Mouse (Mus musculus): ENCODE measurements around the gene Eogt.

Gene Eogt

DNA sequence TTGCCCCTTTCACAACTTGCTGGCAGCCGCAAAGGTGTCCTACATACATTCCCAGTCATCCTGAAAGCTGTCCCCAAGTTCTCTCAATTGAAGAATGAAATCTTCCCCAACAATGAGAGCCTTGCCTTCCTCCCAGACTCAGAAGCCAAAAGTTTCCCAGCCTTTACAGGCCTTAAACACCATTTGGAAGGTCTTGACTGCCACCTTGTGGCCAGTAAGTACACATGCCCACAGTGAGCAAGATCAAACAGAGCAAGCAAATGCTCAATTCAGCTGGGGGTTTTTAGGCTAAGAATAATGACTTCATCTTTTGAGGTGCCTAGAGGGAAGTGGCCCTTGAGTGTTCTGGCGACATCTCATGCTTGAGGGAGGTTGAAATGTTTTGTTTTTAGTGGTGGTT is 42.2 kb downstream of the Eogt start:
- ATAC-seq (ENCODE audit: insufficient number of reproducible peaks, low FRiP score, low TSS enrichment): peak; percentile 65

DNA sequence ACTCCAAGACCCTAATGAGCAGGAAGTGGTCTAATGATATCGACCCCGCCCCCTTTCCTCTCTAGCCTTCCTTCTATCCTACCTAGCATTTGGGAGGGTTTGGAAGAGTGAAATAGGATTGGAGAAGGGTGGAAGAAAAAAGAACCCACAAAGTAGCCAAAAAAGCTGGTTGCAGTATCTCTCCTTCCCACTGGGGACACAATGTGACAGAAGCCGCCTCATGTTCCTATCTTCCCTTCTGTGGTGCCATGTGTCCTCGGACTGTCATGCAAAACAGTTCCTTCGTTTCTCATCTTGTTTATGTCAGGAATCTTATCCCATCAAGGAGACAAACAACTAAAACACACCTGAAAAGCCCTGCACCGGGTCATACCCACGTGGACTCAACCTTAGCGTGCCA is 42.9 kb downstream of the Eogt start:
- no peak for ATAC-seq (ENCODE audit: insufficient number of reproducible peaks, low FRiP score, low TSS enrichment)

DNA sequence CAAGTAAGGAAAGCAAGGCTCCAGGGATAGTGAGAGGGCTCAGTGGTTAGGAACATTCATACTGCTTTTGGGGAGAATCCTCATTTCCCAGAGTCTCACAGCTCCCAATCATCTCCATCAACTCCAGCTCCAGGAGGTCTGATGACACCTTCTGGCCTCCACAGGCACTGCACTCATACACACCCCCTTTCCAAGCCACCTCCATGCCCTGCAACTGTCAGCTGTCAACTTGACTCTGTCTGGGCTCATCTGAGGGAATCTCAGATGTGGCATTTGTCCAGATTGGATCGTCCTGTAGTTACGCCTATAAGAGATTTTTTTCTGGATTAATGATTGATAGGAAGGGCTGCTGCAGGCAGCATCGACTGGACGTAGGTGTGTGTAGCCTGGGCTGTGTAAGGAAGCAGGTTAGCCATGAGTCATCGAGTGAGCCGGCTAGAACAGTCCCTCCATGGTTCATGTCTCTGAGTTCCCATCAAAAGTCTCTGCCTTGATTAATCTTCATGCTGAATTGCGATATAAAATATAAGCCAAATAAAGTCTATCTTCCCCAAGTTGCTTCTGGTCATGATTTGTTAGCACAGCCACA is 44.6 kb downstream of the Eogt start:
- ATAC-seq (ENCODE audit: insufficient number of reproducible peaks, low FRiP score, low TSS enrichment): no peak

DNA sequence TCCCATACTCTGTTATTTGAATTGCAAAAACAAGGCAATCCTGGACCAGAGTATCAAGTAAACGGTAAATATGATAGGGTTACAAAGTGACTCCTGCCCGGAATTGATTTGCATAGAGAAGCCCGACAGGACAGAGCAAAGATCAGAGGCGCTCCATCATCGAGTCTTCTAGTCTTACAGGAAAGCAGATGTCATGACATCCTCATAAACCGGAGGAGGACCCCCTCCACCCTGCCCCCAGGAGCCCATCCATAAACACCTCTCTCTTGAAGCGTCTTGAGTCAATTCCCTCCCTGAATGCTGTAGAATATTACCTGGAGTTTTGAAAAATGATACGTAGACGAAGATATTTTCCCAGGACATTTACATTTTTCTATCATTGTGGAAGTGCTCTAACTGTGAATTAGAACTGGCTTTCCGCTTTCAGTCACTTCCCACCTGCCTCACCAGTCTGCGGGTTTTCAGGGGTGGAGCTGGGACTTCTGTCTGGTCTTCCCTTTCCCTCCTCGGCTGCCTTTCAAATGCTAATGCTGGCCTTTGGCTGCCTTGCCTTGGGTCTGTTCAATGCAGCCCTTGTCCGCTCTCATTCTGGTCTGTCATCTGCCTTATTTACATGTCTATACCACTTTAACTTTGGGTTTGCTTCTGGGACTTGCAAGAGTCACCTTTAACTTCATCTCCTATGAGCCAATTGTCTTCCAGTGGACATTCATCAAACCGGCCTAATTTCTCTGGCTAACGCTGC is 46.9 kb downstream of the Eogt start:
- ATAC-seq (ENCODE audit: insufficient number of reproducible peaks, low FRiP score, low TSS enrichment): no peak

DNA sequence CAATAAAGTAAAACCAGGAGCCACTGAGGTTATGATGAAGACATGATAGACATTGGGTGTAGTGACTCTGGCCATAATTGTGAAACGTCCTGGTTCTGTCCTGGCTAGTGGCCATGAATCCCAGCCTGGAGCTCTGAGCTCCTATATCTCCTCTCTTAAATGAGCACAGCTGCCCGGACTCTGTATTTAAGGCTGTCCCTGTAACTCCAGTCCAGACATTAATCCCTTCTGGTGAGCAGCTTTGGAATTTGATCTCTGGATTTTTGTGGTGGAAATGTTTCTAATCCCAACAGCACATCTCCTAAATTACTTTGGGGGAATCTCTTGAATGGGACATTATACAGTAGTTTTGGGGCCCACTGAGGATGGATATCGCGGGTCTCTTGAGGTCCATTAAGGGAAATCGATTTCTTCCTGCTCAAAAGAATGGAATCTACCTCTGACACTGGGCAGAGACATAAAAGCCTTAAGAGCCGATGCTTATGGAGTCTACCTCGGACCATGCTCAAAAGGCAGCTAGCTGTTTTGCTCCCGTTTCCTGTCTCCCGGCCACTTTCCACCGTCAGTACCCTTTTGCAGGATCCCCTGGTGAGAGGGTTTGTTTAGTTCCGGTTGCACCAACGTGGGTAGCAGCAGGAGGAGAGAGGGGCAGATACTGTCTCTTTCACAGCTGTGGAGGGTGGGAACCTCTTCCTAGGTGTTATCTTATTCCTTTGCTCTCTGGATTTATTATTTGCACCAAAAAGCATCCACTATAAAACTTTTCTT is 47.6 kb downstream of the Eogt start:
- no peak for ATAC-seq (ENCODE audit: insufficient number of reproducible peaks, low FRiP score, low TSS enrichment)

DNA sequence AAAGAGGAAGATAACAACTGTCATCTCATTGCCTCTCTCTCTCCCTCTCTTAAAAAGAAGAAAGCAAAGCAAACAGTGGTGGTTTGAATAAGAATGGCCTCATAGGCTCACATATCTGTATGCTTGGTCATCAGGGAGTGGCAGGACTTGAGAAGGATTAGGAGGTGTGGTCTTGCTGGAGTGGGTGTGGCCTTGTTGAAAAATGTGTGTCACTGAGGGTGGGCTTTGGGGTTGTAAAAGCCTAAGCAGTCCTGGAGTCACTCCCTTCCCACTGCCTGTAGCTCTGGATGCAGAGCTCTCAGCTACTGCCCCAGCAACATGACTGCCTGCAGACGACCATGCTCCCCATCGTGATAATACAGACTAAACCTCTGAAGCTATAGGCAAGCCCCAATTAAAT is 66.6 kb downstream of the Eogt start:
- no peak for ATAC-seq (ENCODE audit: insufficient number of reproducible peaks, low FRiP score, low TSS enrichment)

DNA sequence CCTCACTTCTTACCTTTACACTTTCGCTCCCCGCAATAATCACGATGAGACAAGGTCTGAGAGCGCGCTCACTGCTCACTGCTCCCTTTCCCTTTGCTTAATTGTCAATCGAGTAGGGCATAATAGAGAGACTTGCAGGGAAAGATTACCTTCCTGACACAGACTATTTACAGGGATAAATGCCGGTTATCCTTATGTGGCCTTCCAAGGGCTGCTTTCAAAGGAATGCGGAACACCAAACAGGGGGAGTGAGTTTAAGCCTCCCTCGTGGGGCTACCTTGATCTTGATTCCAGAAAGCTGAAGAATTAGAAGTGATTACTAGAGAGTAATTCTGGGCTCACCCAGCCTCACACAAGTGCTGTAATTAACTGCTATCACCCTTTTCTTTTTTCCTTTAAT is 69.0 kb downstream of the Eogt start:
- no peak for ATAC-seq (ENCODE audit: insufficient number of reproducible peaks, low FRiP score, low TSS enrichment)

DNA sequence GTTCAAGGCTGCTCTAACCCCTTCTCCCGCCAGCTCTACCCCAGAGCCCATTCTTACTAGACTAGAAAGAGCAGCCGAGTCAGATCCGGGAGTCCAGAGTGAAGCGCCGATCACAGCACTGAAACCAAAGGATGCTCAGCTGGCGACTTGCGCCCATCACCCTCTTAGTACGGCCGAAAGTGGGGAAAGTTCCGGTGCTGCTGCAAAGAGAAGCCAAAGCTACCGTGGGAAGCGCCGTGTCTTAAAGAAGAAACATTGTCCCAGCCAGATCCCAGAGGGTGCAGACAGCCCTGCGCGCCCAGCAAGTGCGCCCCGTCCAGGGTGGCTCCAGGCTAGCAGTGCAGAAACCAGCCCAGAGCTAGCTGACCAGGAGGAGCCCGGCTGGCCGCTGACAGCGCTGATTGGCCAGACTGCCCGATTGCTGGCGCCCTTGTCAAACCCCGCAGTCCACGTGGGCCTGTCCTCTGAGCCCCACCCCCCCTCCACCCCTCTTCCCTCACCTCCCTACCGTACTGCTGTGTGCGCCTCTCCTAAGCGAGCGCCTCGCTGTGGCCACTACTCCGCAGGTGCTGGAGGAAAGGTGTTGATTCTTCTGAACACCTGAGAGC is 88.8 kb downstream of the Eogt start, which contains the start of gene Fam19a4:
Gene Fam19a4, minus strand, starts transcription at position 340 of the 608 bp plus-strand sequence.
- peak; percentile 57; the same call in 1 of the 2 replicates for ATAC-seq (ENCODE audit: insufficient number of reproducible peaks, low FRiP score, low TSS enrichment)

Measured in cerebellum, adult (tissue).